Mouse (Mus musculus) testis, adult 2 months (tissue): ENCODE measurements around the gene Uqcrc1. TPM values are rescaled to one million over a fixed set of nuclear protein-coding genes. Genes with fewer than 3 reads are reported as not detected.
A peak's percentile ranks its signal among the peaks of the same experiment; 100 is the strongest.

Experiments used
- H3K27ac ChIP-seq: fragments of 200-500 bp; 2 replicates; pipeline ENCODE4 v1.5.1; 2012; ENCODE audit warnings: low read depth, low read length; ENCODE audit not compliant: control insufficient read depth, insufficient read depth
- H3K27me3 ChIP-seq: fragments of 200-500 bp; 2 replicates; pipeline ENCODE4 v1.6.1; 2012; ENCODE audit warnings: mild to moderate bottlenecking, low read length, moderate library complexity; ENCODE audit not compliant: control insufficient read depth, insufficient read depth
- H3K36me3 ChIP-seq: fragments of 200-500 bp; 2 replicates; pipeline ENCODE4 v1.6.1; 2012; ENCODE audit warnings: mild to moderate bottlenecking, low read length; ENCODE audit not compliant: control insufficient read depth, insufficient read depth
- H3K4me1 ChIP-seq: fragments of 200-500 bp; 2 replicates; pipeline ENCODE4 v1.6.1; 2012; ENCODE audit warnings: low read length; ENCODE audit not compliant: control insufficient read depth, insufficient read depth
- H3K4me3 ChIP-seq: fragments of 200-500 bp; 2 replicates; pipeline ENCODE4 v1.5.1; 2012; ENCODE audit warnings: low read depth, mild to moderate bottlenecking, low read length, moderate library complexity, mixed read lengths; ENCODE audit not compliant: control insufficient read depth
- CTCF ChIP-seq: fragments of 200-500 bp; IDR thresholded peaks from 2 replicates; pipeline ENCODE4 v1.5.1; 2012; ENCODE audit warnings: low read depth, mild to moderate bottlenecking, inconsistent platforms, low read length, moderate library complexity; ENCODE audit not compliant: control insufficient read depth, insufficient read depth, insufficient replicate concordance
- POLR2A ChIP-seq: fragments of 200-500 bp; IDR thresholded peaks from 2 replicates; pipeline ENCODE4 v1.6.1; 2012; ENCODE audit warnings: low read depth, mild to moderate bottlenecking, inconsistent platforms, low read length, moderate library complexity; ENCODE audit not compliant: control insufficient read depth
- polyA plus RNA-seq: library from polyadenylated mRNA; depleted of rRNA; stranded (reverse); fragments of >200 nt; gene quantifications from 2 replicates; pipeline ENCODE4 v1.2.3, GENCODE M21; 2012

The Uqcrc1 gene
- polyA plus RNA-seq, 1 experiment, result 432 TPM

- Histone ChIP-seq H3K4me1 (peaks cover 2% of the 10 kb centered on the region; the same call in 1 of the 2 replicates), H3K36me3 (no peaks in the 10 kb centered on the region), H3K4me3 (no peak within 1 kb of the TSS; the same call in 1 of the 2 replicates), H3K27me3 (no peaks in the 10 kb centered on the region), H3K27ac (no peak within 1 kb of the TSS)
- TF ChIP-seq CTCF (no peak), POLR2A (no peak)
These were observed 49.3 kb downstream of the Uqcrc1 start, which contains the start of gene Ucn2 for GRCm38 (mm10) chr9:108985710-108986109. Gene Ucn2, plus strand, starts transcription at chr9:108986010.

DNA sequence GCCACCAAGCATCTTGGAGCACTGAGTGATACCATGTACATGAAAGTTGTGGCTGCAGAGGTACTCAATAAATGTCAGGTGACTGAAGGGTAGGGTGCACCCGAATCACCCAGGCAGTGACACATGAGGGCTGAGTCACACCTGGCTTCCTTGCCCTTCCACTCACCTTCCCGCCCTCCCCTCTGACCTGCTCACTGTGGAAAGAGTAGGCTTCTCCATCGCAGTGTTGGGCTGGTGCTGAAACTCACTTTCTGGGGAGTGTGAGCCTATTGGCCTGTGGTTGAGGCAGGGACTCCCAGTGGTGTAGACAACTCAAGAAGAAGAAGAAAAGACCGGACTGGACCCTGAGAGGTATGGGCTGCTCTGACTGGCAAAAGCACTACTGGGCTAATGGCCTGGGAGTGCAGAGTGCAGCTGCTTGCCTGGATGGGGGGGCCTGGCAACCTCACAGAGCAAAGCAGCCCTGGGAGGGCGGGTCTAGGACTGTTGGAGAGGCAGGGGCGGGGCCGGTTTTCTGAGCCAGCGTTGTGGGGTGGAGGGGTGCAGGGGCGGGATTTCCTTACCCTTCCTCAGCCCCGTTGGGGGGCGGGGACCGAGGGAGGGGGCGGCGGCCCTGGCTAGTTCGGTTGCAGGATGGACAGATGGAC is 51.4 kb downstream of the Uqcrc1 start:
- Histone ChIP-seq H3K4me3 (peak overlapping the region; percentile 17), H3K27ac (no peak overlapping the region), H3K4me1 (peaks cover 8% of the 10 kb centered on the region), H3K27me3 (no peaks in the 10 kb centered on the region), H3K36me3 (no peaks in the 10 kb centered on the region)
- TF ChIP-seq CTCF (no peak), POLR2A (no peak)

DNA sequence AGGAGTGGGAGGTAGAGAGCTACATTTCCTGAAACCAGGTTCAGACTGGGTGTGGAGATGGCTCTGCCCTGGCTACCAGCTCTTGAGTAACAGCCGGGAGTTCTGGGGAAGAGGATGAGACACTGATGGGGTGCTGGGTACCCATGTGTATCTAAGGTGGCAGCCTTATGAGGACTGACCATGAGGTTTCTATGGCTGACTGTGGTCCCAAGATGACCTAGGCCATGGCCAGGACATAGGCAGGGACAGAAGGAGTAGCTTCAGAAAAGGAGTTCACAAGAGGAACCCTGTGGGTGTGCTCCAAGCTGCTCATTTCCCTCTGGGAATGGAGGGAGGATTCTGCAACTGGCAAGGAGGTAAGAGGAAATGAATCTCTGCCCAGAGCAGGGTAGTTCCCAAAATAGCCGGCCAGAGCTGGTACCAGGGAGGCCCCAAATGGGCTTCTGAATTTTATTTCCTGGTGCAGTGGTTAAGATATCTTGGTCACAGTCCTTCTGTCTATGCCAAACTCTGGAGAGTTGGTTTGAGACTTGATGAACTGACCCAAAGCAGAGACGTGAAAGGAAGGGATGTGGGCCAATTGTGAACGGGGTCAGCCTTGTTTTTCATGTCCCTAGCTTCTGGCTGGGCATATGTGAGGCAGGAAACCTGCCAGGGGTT is 53.5 kb downstream of the Uqcrc1 start:
- no peak for TF ChIP-seq POLR2A
- TF ChIP-seq CTCF, result no peak
- H3K27ac ChIP-seq, result no peak overlapping the region
- peaks cover 8% of the 10 kb centered on the region for H3K4me1 ChIP-seq
- H3K27me3 ChIP-seq, result no peaks in the 10 kb centered on the region
- peak overlapping the region; percentile 17 for H3K4me3 ChIP-seq
- H3K36me3 ChIP-seq, result no peaks in the 10 kb centered on the region

DNA sequence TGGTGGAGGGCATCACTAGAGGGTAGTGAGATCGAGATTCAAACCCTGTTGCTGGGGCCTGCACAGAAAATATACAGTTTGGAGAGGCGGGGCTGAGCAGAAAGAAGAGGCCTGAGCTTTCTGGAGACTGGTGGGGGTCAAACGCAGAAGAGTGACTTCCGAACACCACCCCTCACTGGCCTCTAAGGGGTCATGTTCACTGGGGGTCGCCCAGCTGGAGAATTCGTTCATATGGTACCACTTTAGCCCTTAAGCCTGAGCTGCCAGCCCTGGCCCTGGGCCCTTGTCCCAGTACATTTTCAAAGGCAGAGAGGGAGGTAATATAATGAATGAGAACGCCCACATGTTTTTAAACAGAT is 54.0 kb downstream of the Uqcrc1 start:
- no peak for TF ChIP-seq POLR2A
- no peak for TF ChIP-seq CTCF
- Histone ChIP-seq H3K4me3 (no peak overlapping the region), H3K36me3 (no peaks in the 10 kb centered on the region), H3K4me1 (peaks cover 8% of the 10 kb centered on the region), H3K27me3 (no peaks in the 10 kb centered on the region), H3K27ac (no peak overlapping the region)

DNA sequence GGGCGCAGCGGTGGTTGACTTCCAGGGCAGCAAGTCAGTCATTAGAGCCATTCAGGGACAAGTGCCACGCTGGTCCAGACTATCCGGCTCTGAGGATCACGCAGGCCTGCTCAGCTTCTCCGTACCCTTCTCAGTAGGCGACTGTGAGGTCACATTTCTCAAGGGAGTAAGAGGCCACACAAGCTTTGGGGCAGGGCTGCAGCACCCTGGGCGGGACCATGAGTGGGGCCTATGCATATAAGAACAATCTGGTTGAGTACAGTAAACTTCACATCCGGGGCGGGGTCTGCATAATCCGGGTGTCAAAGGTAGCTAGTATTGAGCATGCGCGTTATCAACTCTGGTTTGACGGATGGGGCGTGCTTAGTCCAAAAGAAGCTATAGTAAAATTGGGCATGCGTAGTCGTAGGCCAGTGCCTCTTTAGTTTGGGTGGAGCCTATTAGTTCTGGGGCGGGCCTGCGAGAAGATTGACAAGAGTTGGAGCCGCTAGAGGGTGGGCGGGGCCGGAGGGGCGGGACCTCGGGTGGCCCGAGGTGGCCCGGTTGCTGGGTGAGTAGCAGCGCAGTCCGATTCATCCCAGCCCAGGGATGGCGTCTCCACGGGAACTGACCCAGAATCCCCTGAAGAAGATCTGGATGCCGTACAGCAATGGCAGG is 55.1 kb downstream of the Uqcrc1 start, which contains the start of gene Pfkfb4:
Gene Pfkfb4 (plus strand): TSS at position 351 of the 657 bp plus-strand sequence.
- Histone ChIP-seq H3K36me3 (no peaks in the 10 kb centered on the region), H3K4me1 (peaks cover 8% of the 10 kb centered on the region), H3K27ac (peak within 1 kb of the TSS; percentile 92), H3K27me3 (no peaks in the 10 kb centered on the region), H3K4me3 (peak within 1 kb of the TSS; percentile 98)
- peak; percentile 69 for TF ChIP-seq POLR2A
- TF ChIP-seq CTCF, result no peak

- H3K4me1 ChIP-seq, result peaks cover 8% of the 10 kb centered on the region
- no peaks in the 10 kb centered on the region for H3K36me3 ChIP-seq
- peak overlapping the region; percentile 92 for H3K27ac ChIP-seq
These were observed 55.6 kb downstream of the Uqcrc1 start for GRCm38 (mm10) chr9:108992085-108992469.

More at GRCm38 (mm10) chr9:108992085-108992469, 55.6 kb downstream of the Uqcrc1 start:
- Histone ChIP-seq H3K27me3 (no peaks in the 10 kb centered on the region), H3K4me3 (peak overlapping the region; percentile 98)
- no peak for TF ChIP-seq CTCF
- TF ChIP-seq POLR2A, result no peak
